Mouse (Mus musculus): Measurements from ENCODE around the gene Riok2.

- TF ChIP-seq CTCF (IDR thresholded peaks at IDR 0.05; ENCODE audit: insufficient read depth, low read depth, low read length) (no peak), POLR2A (IDR thresholded peaks at IDR 0.05; ENCODE audit: insufficient read depth, low read depth, low read length) (no peak)
Observed at GRCm38 (mm10) chr17:17403578-17404112, 29.5 kb downstream of the Riok2 start.

All from olfactory bulb, adult 2 months (tissue).